ENCODE assay signal across 21 mouse cellular contexts in the genomic region with DNA sequence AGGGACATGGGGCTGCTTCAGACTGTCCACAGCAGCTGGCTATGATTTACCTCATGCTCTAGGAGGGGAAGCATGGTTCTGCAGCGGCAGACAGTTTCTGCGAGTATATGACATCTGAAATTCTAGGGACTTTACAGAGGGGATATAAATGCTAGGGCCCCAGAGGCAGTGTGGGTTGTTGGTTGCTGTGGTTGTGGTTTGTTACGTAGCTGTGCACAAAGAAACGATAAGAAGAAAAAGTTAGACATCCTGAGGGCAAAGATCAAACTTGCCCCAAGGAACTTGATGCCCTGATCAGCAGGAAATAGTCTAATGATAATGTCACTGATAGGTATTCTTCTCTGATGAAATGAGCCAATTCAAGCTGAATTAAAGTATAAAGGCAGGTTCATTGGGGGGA. TPM values are rescaled to one million over a fixed set of nuclear protein-coding genes. Genes with fewer than 3 reads are reported as not detected.
A peak's percentile ranks its signal among the peaks of the same experiment; 100 is the strongest.
DNase-seq lines count a peak whose midpoint lies in the region; ATAC-seq lines count a peak whose summit lies in the region.
"Had no signal": no experiment of that assay in that cellular context is flagged by ENCODE, and none has a peak within 500 bp of the region (broad histone marks: within the 10 kb centered on the region; RNA-seq: fewer than 3 reads in every experiment).

No protein-coding gene starts in this region.

- ATAC-seq in common myeloid progenitor, adult 5-6 weeks (replicated peaks; ENCODE audit: low read depth, poor library complexity, severe bottlenecking): peak; percentile 85
- ATAC-seq: forebrain, postnatal 0 days; lung, postnatal 0 days; midbrain, embryonic 13.5 days had no signal

- peak; percentile 72 for DNase-seq in 416B (ENCODE audit: low read depth)
- peak; percentile 81 for DNase-seq in CD4-positive helper T cell, adult 2 months (ENCODE audit: low read depth, low spot score)
- peak; percentile 17 to 29 for DNase-seq in natural killer cell, adult 2 months (ENCODE audit: low spot score in 2 of 2)
- no peak for DNase-seq in left cerebral cortex, adult 18-20 months (ENCODE audit: low spot score in 2 of 2)
- DNase-seq in yolk sac, embryonic 10.5 days (ENCODE audit: low spot score): no peak
- DNase-seq in testis, postnatal 10 days (ENCODE audit: low spot score): no peak
- DNase-seq: adrenal gland, adult 8-10 months; cerebellum, adult 9-10 months; forebrain, postnatal 0 days; gastrocnemius, adult 2 months; heart, adult 18-20 months; heart, postnatal 36 days; kidney, adult 2 months; kidney, postnatal 14 days; left cerebral cortex, postnatal 4 days; liver; right cerebral cortex, postnatal 25 days had no signal

RNA-seq across cellular contexts. Expression of a gene that starts 22.7 kb away (rescaled TPM):
- 82.4 and 83.0 TPM in 2 replicates for total RNA-seq in common myeloid progenitor, adult 5-6 weeks (2017)
- total RNA-seq in left cerebral cortex, adult 18-20 months (2021): 100 to 1,000 TPM; 201 to 208 TPM

RNA-seq across cellular contexts. Expression of a gene that starts 26.9 kb away (rescaled TPM):
- not detected in 2 replicates for total RNA-seq in common myeloid progenitor, adult 5-6 weeks (2017)
- not detected for total RNA-seq in left cerebral cortex, adult 18-20 months (2021)
- total RNA-seq: adrenal gland, adult 8-10 months; forebrain, postnatal 0 days; gastrocnemius, adult 2 months; heart, postnatal 36 days; layer of hippocampus, adult 8-10 months; left cerebral cortex, postnatal 4 days had no signal

Comparison
In these comparisons a context has a peak if more than half of its experiments do, and no peak if none do; other contexts are left out.
1. DNase-seq: peak in 416B (single experiment), CD4-positive helper T cell, adult 2 months (single experiment) and natural killer cell, adult 2 months (2 of 2); none in left cerebral cortex, adult 18-20 months (0 of 2), yolk sac, embryonic 10.5 days (single experiment) and testis, postnatal 10 days (single experiment).